Mouse (Mus musculus) right cerebral cortex, postnatal 25 days (tissue): Measurements from ENCODE around the gene Il1rap.
A peak's percentile ranks its signal among the peaks of the same experiment; 100 is the strongest.

Source experiments
- DNase-seq: peaks from one replicate; pipeline ENCODE4 v3.0.0; 2022

Gene Il1rap

GRCm38 (mm10) chr16:26730941-26731340 is 149.4 kb downstream of the Il1rap start:
- no peak for DNase-seq

GRCm38 (mm10) chr16:26732566-26732965 is 151.1 kb downstream of the Il1rap start:
- no peak for DNase-seq

GRCm38 (mm10) chr16:26755381-26756155 is 174.1 kb downstream of the Il1rap start:
- no peak for DNase-seq

- peak; percentile 49 for DNase-seq
These were observed 194.5 kb downstream of the Il1rap start for GRCm38 (mm10) chr16:26775976-26776375.

- DNase-seq, result no peak
These were observed 195.6 kb downstream of the Il1rap start for GRCm38 (mm10) chr16:26777132-26777531.
